Mouse (Mus musculus) thymus, postnatal 25 days (tissue): ENCODE data around the gene Mre11a.

ENCODE experiments used
- DNase-seq: peaks from one replicate; pipeline ENCODE4 v3.0.0; 2022

The Mre11a gene

GRCm38 (mm10) chr9:14784039-14785002, at the start of gene Mre11a, which contains the start of gene Ankrd49:
Gene Mre11a (plus strand): TSS chr9:14784654.
Gene Ankrd49 (minus strand): TSS chr9:14784856.
- DNase-seq = peak; percentile 92

- no peak for DNase-seq
Measured at GRCm38 (mm10) chr9:14739498-14740150, 44.8 kb upstream of the Mre11a start.

- DNase-seq = no peak
Measured at GRCm38 (mm10) chr9:14740151-14740924, 44.1 kb upstream of the Mre11a start, which contains the start of gene Piwil4. Gene Piwil4 (minus strand): TSS chr9:14740733.

- DNase-seq = no peak
Measured at GRCm38 (mm10) chr9:14750901-14751502, 33.5 kb upstream of the Mre11a start.

GRCm38 (mm10) chr9:14751503-14752000, 32.9 kb upstream of the Mre11a start:
- peak; percentile 37 for DNase-seq

- DNase-seq = peak; percentile 51
Measured at GRCm38 (mm10) chr9:14752001-14752522, 32.4 kb upstream of the Mre11a start, which contains the start of gene Fut4. Gene Fut4 (minus strand): TSS chr9:14752393.

- no peak for DNase-seq
Measured at GRCm38 (mm10) chr9:14753947-14754346, 30.5 kb upstream of the Mre11a start.

GRCm38 (mm10) chr9:14754469-14754868, 30.0 kb upstream of the Mre11a start:
- no peak for DNase-seq

- no peak for DNase-seq
Measured at GRCm38 (mm10) chr9:14758590-14758989, 25.9 kb upstream of the Mre11a start.

GRCm38 (mm10) chr9:14759261-14759660, 25.2 kb upstream of the Mre11a start:
- no peak for DNase-seq

GRCm38 (mm10) chr9:14764765-14765164, 19.7 kb upstream of the Mre11a start:
- DNase-seq = peak; percentile 48

- DNase-seq = no peak
Measured at GRCm38 (mm10) chr9:14769811-14770210, 14.6 kb upstream of the Mre11a start.

- no peak for DNase-seq
Measured at GRCm38 (mm10) chr9:14770803-14771471, 13.5 kb upstream of the Mre11a start, which contains the start of gene 1700012B09Rik. Gene 1700012B09Rik (minus strand): TSS chr9:14771030.

GRCm38 (mm10) chr9:14772074-14772473, 12.4 kb upstream of the Mre11a start:
- DNase-seq = no peak

- DNase-seq = no peak
Measured at GRCm38 (mm10) chr9:14773813-14774212, 10.6 kb upstream of the Mre11a start.

- no peak for DNase-seq
Measured at GRCm38 (mm10) chr9:14778341-14778740, 6.1 kb upstream of the Mre11a start.

GRCm38 (mm10) chr9:14787356-14787755, 2.9 kb downstream of the Mre11a start:
- DNase-seq = no peak

GRCm38 (mm10) chr9:14805714-14806113, 21.3 kb downstream of the Mre11a start:
- DNase-seq = no peak

GRCm38 (mm10) chr9:14806786-14807185, 22.3 kb downstream of the Mre11a start:
- DNase-seq = no peak

GRCm38 (mm10) chr9:14810111-14810510, 25.7 kb downstream of the Mre11a start:
- no peak for DNase-seq

GRCm38 (mm10) chr9:14821396-14821795, 36.9 kb downstream of the Mre11a start:
- DNase-seq = no peak
